Mouse (Mus musculus) lung, postnatal 14 days (tissue): Measurements from ENCODE around the gene B9d1.

Experiments
- DNase-seq: peaks from one replicate; pipeline ENCODE4 v3.0.0; 2021

The B9d1 gene

DNA sequence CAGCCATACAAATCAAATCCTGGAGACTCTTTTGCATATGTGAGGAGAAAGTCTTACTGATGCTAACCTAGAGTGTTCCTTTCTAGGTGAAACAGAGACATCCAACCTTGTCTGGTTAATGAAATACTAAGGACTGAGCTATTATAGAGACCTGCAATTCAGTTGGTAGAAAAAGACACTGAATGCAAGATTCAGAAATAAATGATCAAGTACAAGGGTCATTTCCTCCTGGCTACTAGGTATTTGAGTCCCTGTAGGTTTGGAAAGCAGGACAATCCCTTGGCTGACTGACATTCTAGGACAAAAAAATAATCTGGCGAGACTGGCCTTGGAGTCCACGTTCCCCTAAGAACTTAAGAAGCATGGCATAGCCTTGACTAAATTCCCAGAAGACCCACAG, 40.6 kb downstream of the B9d1 start:
- DNase-seq = no peak

DNA sequence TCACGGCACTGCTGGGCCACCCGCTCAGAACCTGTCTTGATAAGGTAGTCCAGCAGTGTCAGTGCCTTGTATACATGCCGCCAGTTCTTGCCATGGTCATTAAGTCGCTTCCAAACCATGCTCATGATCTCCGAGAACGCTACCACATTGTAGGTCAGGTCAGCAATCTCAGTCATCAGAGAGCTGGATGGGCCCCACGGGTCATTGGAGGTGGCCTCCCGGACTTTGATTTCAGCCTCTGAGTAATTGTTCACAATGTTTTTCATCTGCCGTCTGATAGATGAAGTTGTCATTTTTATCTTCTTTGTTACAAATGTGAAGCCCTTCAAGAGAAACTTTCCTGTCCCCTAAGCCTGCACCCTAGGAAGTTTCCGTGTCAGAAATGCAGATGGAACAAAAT, 41.5 kb downstream of the B9d1 start:
- DNase-seq = no peak

DNA sequence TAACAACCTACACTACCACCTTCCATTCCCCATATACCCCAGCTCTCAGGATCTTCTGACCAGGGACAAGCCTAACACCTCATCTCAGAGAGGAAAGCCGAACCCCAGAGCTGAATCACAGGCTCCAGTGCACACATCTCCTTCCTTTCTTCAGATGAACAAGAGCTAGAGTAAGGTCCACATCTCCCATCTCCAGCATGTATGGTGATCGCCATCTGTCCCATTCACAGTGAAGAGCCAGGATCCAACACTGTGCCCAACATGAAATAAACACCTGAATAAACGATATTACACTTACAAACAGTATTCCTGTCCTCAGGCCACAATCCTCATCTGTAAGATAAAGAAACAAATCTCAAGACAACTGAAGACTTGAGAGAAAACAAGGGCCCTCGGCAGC, 42.8 kb downstream of the B9d1 start:
- DNase-seq = no peak

DNA sequence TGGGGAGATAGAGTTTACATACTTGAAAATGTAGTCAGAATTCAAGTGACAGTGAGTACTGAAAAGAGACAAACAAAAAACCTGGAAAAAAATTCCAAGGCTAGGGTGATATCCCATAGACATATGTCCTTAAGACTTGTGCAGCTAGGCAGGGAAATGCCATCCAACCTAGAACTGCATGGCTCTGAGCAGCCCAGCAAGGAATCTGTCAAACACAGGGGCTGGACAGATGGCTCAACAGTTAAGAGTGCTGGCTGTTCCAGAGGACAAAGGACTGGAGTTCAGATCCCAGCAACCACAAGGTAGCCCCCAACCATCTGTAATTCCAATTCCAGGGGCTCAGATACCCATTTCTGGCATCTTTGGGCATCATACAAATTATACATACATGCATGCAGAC, 45.7 kb downstream of the B9d1 start:
- DNase-seq = no peak

DNA sequence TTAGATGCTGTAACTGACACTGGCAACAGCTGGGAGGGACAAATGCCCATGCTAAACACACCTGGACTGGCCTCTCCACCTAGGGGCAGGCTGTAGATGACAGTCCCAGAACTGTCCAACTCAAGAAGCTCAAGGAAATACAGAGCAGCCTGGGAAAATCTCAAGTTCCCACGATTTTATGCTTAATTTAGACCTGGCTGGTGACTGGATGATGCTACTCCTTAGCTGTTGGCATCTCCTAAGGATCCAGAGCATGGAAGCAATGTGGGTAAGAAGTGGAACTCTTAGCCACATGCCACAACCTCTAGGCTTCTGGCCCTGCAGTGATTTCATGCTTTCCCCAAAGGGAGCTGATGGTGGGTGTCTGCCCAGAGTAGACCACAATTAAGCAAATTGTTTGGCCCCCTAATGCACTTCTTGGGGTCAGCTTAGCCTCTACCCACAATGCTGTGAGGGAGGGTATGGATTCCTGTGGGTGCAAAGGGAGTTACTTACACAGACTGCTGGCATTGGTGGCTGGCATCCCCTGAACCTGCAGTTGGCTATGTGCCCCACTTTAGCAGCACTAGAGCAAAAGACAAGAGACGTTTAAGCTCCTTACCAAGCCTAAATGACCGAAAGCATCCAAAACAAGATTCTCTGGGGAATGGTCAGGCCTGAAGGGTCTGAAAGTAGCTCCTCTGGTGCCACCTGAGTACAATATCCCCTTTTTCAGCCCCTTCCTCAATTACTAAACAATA, 48.2 kb downstream of the B9d1 start:
- no peak for DNase-seq

DNA sequence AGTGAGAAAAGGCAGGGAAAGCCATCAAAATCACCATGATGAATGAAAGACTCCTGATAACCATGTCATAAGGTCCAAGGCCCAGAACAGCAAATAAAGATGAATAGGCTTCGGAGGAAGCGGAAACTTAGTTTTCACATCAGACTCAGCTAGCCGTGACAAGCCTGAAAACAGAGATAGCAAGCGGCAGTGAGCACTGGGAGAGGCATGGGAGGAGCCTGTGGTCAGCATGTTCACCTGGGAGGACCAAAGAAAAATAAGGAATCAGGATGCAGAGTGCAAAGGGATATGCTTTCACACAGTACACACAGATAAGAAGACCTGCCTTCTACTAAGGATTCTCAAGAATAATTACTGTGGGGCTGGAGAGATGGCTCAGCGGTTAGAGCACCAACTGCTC, 54.6 kb downstream of the B9d1 start:
- DNase-seq = no peak

DNA sequence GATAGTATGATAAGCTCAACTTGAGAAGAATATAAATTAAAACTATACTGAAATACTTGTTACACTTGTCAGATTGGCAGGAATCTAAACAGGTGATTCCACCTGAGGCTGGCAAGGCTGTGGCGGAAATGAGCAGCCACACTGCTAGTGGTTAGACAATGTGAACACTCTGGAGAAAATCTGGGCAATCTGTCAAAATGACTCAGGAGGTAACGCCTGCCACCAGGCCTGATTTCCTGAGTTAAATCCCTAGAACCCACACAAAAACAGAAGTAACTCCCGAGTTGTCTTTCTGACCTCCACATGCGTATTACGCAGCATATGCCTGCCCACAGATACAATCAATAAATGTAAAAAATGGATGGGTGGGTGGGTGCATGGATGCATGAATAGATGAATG, 57.5 kb downstream of the B9d1 start:
- no peak for DNase-seq
